ENCODE assay signal across 8 mouse cellular contexts in genomic region chr12:80406650-80407049, GRCm38 (mm10). TPM values are rescaled to one million over a fixed set of nuclear protein-coding genes. Genes with fewer than 3 reads are reported as not detected.
DNase-seq lines count a peak whose midpoint lies in the region; ATAC-seq and TF ChIP-seq lines count a peak whose summit lies in the region.

No protein-coding gene starts in this region.

- TF ChIP-seq EP300 in lung, postnatal 0 days (IDR thresholded peaks at IDR 0.05) = no peak

- 51% methylated on average over 3 of the region's 3 CpGs for WGBS in kidney, adult 2 months
- 43% methylated on average over 3 of the region's 3 CpGs for WGBS in kidney, embryonic 16.5 days
- WGBS in lung, postnatal 0 days = 32% methylated on average over 3 of the region's 3 CpGs

- peak; percentile 63 for TF ChIP-seq CTCF in kidney, adult 2 months (conservative IDR thresholded peaks at IDR 0.05; ENCODE audit: insufficient read depth, insufficient read length, low read depth, low read length)
- peak; percentile 74 for TF ChIP-seq CTCF in lung, postnatal 0 days (IDR thresholded peaks at IDR 0.05)
- peak; percentile 35; the same call in 1 of the 2 replicates for TF ChIP-seq CTCF in testis, adult 2 months (IDR thresholded peaks at IDR 0.05; ENCODE audit: control insufficient read depth, insufficient read depth, insufficient replicate concordance, low read depth, low read length)

- DNase-seq in kidney, adult 2 months = peak; percentile 41
- DNase-seq in NIH3T3 (ENCODE audit: low read depth) = peak; percentile 67
- peak; percentile 35 for DNase-seq in embryo, embryonic 9.5 days (ENCODE audit: extremely low spot score)
- peak; percentile 35 for DNase-seq in lung, postnatal 0 days (ENCODE audit: low spot score)
- no peak for DNase-seq in frontal cortex, postnatal 25 days (ENCODE audit: low spot score in 2 of 2)

- no peak for ATAC-seq in kidney, embryonic 16.5 days (ENCODE audit: low FRiP score, low TSS enrichment)
- peak; percentile 54 for ATAC-seq in CD4-positive, CD25-positive, alpha-beta regulatory T cell, adult 4 months
- ATAC-seq in lung, postnatal 0 days = no peak

- H3K4me3 ChIP-seq in kidney, adult 2 months (ENCODE audit: insufficient read depth, low read depth, low read length) = no peak overlapping the region
- H3K4me3 ChIP-seq in kidney, embryonic 16.5 days (ENCODE audit: low read length) = no peak overlapping the region
- H3K4me3 ChIP-seq in lung, postnatal 0 days (ENCODE audit: low read depth, low read length) = no peak overlapping the region
- no peak overlapping the region for H3K4me3 ChIP-seq in testis, adult 2 months (ENCODE audit: control insufficient read depth, low read depth, low read length)

- no peaks in the 10 kb centered on the region; the same call in none of the 2 replicates for H3K36me3 ChIP-seq in kidney, adult 2 months (ENCODE audit: control insufficient read depth, insufficient read depth, low read length)
- H3K36me3 ChIP-seq in kidney, embryonic 16.5 days (ENCODE audit: insufficient read depth, low read length) = peaks cover 23% of the 10 kb centered on the region
- H3K36me3 ChIP-seq in lung, postnatal 0 days (ENCODE audit: insufficient read depth, low read length) = no peaks in the 10 kb centered on the region
- H3K36me3 ChIP-seq in testis, adult 2 months (ENCODE audit: control insufficient read depth, insufficient read depth, low read length) = no peaks in the 10 kb centered on the region

- TF ChIP-seq POLR2A in kidney, adult 2 months (IDR thresholded peaks at IDR 0.05; ENCODE audit: low read depth, low read length) = no peak
- TF ChIP-seq POLR2A in testis, adult 2 months (IDR thresholded peaks at IDR 0.05; ENCODE audit: control insufficient read depth, low read depth, low read length) = no peak

- no peak overlapping the region for H3K4me2 ChIP-seq in kidney, embryonic 16.5 days (replicated peaks; ENCODE audit: low read depth, low read length)
- no peak overlapping the region for H3K4me2 ChIP-seq in lung, postnatal 0 days (replicated peaks; ENCODE audit: low read depth, low read length)

- no peaks in the 10 kb centered on the region for H3K27me3 ChIP-seq in kidney, adult 2 months (replicated peaks; ENCODE audit: control insufficient read depth, insufficient read depth, low read length)
- H3K27me3 ChIP-seq in kidney, embryonic 16.5 days (ENCODE audit: insufficient read depth, low read length) = no peaks in the 10 kb centered on the region
- H3K27me3 ChIP-seq in lung, postnatal 0 days (replicated peaks; ENCODE audit: insufficient read depth, low read length) = no peaks in the 10 kb centered on the region
- H3K27me3 ChIP-seq in testis, adult 2 months (ENCODE audit: control insufficient read depth, insufficient read depth, low read length) = no peaks in the 10 kb centered on the region

- H3K27ac ChIP-seq in kidney, adult 2 months (ENCODE audit: insufficient read depth, low read depth, low read length) = no peak overlapping the region
- H3K27ac ChIP-seq in kidney, embryonic 16.5 days (ENCODE audit: low read length) = no peak overlapping the region
- H3K27ac ChIP-seq in lung, postnatal 0 days (ENCODE audit: low read length) = no peak overlapping the region
- H3K27ac ChIP-seq in testis, adult 2 months (ENCODE audit: control insufficient read depth, insufficient read depth, low read depth, low read length) = no peak overlapping the region

- H3K9me3 ChIP-seq in kidney, embryonic 16.5 days (ENCODE audit: low read length) = peaks cover 6% of the 10 kb centered on the region
- no peaks in the 10 kb centered on the region for H3K9me3 ChIP-seq in lung, postnatal 0 days (ENCODE audit: low read length)

- H3K9ac ChIP-seq in kidney, embryonic 16.5 days (replicated peaks; ENCODE audit: low read length) = no peak overlapping the region
- H3K9ac ChIP-seq in lung, postnatal 0 days (replicated peaks; ENCODE audit: low read depth) = no peak overlapping the region

- H3K4me1 ChIP-seq in kidney, adult 2 months (ENCODE audit: control insufficient read depth, insufficient read depth, low read length) = no peaks in the 10 kb centered on the region
- no peaks in the 10 kb centered on the region for H3K4me1 ChIP-seq in kidney, embryonic 16.5 days (ENCODE audit: insufficient read depth, low read length)
- no peaks in the 10 kb centered on the region for H3K4me1 ChIP-seq in lung, postnatal 0 days (ENCODE audit: insufficient read depth, low read depth, low read length)
- H3K4me1 ChIP-seq in testis, adult 2 months (ENCODE audit: control insufficient read depth, insufficient read depth, low read length) = no peaks in the 10 kb centered on the region

RNA-seq across cellular contexts. Expression of gene Dcaf5, which starts 29.8 kb away (rescaled TPM):
- 17.0 and 17.2 TPM in 2 replicates for polyA plus RNA-seq in kidney, adult 2 months (2012; rRNA removed)
- 12.7 and 13.1 TPM in 2 replicates for polyA plus RNA-seq in kidney, embryonic 16.5 days (2015; fragmentation: Nextera tagmentation; extraction: Ambion mirVana)
- 10 to 100 TPM; 14.9 to 18.2 TPM for polyA plus RNA-seq in CD4-positive, CD25-positive, alpha-beta regulatory T cell, adult 4 months (2017; shearing (Covaris generic))
- 7.7 and 8.3 TPM in 2 replicates for polyA plus RNA-seq in lung, postnatal 0 days (2015; fragmentation: Nextera tagmentation; extraction: Ambion mirVana)
- polyA plus RNA-seq in testis, adult 2 months (2012; rRNA removed) = 97.1 and 102 TPM in 2 replicates

RNA-seq across cellular contexts. Expression of gene Exd2, which starts 56.2 kb away (rescaled TPM):
- 12.1 and 13.5 TPM in 2 replicates for polyA plus RNA-seq in kidney, adult 2 months (2012; rRNA removed)
- polyA plus RNA-seq in kidney, embryonic 16.5 days (2015; fragmentation: Nextera tagmentation; extraction: Ambion mirVana) = 31.2 and 34.8 TPM in 2 replicates
- polyA plus RNA-seq in CD4-positive, CD25-positive, alpha-beta regulatory T cell, adult 4 months (2017; shearing (Covaris generic)) = 10 to 100 TPM; 17.7 to 35.3 TPM
- polyA plus RNA-seq in lung, postnatal 0 days (2015; fragmentation: Nextera tagmentation; extraction: Ambion mirVana) = 10.6 and 14.1 TPM in 2 replicates
- 19.0 and 24.2 TPM in 2 replicates for polyA plus RNA-seq in testis, adult 2 months (2012; rRNA removed)

Comparison
In these comparisons a context has a peak if more than half of its experiments do, and no peak if none do; other contexts are left out.
1. DNase-seq: peak in kidney, adult 2 months (single experiment), NIH3T3 (single experiment), embryo, embryonic 9.5 days (single experiment) and lung, postnatal 0 days (single experiment); none in frontal cortex, postnatal 25 days (0 of 2).
2. Peak in every context shown above with its lines, with median percentiles within 50 percentile points of each other: CTCF ChIP-seq.